16 mouse cellular contexts compared by ENCODE assay signal in the genomic region with DNA sequence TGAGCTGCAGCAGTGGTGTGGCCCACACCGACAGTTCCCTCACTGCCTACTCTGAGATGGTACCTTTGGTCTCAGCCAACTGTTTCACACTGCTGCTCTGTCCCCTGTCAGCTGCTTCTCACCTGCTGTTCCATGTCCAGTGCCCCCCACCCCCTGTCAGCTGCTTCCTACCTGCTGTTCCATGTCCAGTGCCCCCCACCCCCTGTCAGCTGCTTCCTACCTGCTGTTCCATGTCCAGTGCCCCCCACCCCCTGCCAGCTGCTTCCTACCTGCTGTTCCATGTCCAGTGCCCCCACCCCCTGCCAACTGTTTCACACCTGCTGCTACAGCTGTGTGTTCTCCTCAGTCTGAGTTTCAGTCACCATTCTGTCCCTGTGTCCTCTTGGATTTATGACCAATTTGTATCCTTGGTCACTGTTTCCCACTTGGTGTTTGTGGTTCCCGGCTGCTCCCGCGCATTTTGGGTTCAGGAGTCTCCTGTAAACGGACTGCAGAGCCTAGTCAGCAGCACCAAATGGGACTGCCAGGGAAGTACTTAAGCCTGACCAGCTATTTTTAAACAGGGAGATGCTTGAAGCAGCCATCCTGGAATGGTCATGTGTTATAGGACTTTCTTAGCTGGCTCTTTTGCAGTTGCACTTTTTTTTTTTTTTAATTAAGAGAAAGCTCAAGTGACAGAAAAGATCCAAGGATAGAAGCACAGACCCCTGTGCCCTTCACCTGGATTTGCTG. TPM values are rescaled to one million over a fixed set of nuclear protein-coding genes. Genes with fewer than 3 reads are reported as not detected.
DNase-seq lines count a peak whose midpoint lies in the region; ATAC-seq and TF ChIP-seq lines count a peak whose summit lies in the region.
"Had no signal": no experiment of that assay in that cellular context is flagged by ENCODE, and none has a peak within 500 bp of the region (broad histone marks: within the 10 kb centered on the region; RNA-seq: fewer than 3 reads in every experiment).

No protein-coding gene starts in this region.

- H3K9ac ChIP-seq in heart, adult 2 months (ENCODE audit: low read depth, low read length): no peak overlapping the region
- H3K9ac ChIP-seq in limb, embryonic 14.5 days (ENCODE audit: low read depth, low read length, severe bottlenecking): no peak overlapping the region
- H3K9ac ChIP-seq in forebrain, embryonic 11.5 days (ENCODE audit: low read length): no peak overlapping the region
- H3K9ac ChIP-seq: hindbrain, embryonic 13.5 days; liver, postnatal 0 days; neural tube, embryonic 13.5 days had no signal

- peak overlapping the region; percentile 48 for H3K27ac ChIP-seq in heart, adult 2 months
- no peak overlapping the region for H3K27ac ChIP-seq in limb, embryonic 14.5 days (replicated peaks; ENCODE audit: low read depth, low read length)
- H3K27ac ChIP-seq in forebrain, embryonic 11.5 days (ENCODE audit: low read depth, low read length): no peak overlapping the region
- H3K27ac ChIP-seq: hindbrain, embryonic 13.5 days had no signal

- no peaks in the 10 kb centered on the region for H3K79me2 ChIP-seq in heart, adult 2 months (replicated peaks; ENCODE audit: control insufficient read depth, insufficient read depth, low read length)

- TF ChIP-seq CTCF in heart, adult 2 months (IDR thresholded peaks at IDR 0.05): no peak

- TF ChIP-seq EP300 in heart, adult 2 months (IDR thresholded peaks at IDR 0.05; ENCODE audit: insufficient read depth, low read depth, low read length): no peak

- no peaks in the 10 kb centered on the region for H3K9me3 ChIP-seq in limb, embryonic 14.5 days (ENCODE audit: control insufficient read depth, low read length)
- H3K9me3 ChIP-seq in forebrain, embryonic 11.5 days (ENCODE audit: control insufficient read depth, low read length): no peaks in the 10 kb centered on the region
- H3K9me3 ChIP-seq: G1E; hindbrain, embryonic 13.5 days; neural tube, embryonic 13.5 days had no signal

- intact Hi-C loops in heart, adult 2 months (cut with DNase I): loop anchor here (5.0 kb wide), 1 partner anchor 43 kb away; no protein-coding TSS in a partner anchor
- intact Hi-C loops in gastrocnemius, postnatal 14 days (cut with DNase I; ENCODE audit: low total_unique reads): loop anchor here (10.0 kb wide), 1 partner anchor 51 kb away; no protein-coding TSS in a partner anchor

- no peak overlapping the region for H3K4me2 ChIP-seq in limb, embryonic 14.5 days (replicated peaks; ENCODE audit: low read depth, low read length, severe bottlenecking)
- H3K4me2 ChIP-seq in forebrain, embryonic 11.5 days (ENCODE audit: low read depth, low read length, severe bottlenecking): no peak overlapping the region
- H3K4me2 ChIP-seq: hindbrain, embryonic 13.5 days; neural tube, embryonic 13.5 days had no signal

- WGBS in heart, adult 2 months: 69% methylated on average over 5 of the region's 5 CpGs
- 75% methylated on average over 5 of the region's 5 CpGs for WGBS in limb, embryonic 14.5 days
- 89% methylated on average over 5 of the region's 5 CpGs for WGBS in forebrain, embryonic 11.5 days

- H3K27me3 ChIP-seq in heart, adult 2 months (ENCODE audit: control insufficient read depth, insufficient read depth, low read length): no peaks in the 10 kb centered on the region
- no peaks in the 10 kb centered on the region for H3K27me3 ChIP-seq in limb, embryonic 14.5 days (ENCODE audit: control insufficient read depth, insufficient read depth, low read length)
- no peaks in the 10 kb centered on the region for H3K27me3 ChIP-seq in forebrain, embryonic 11.5 days (ENCODE audit: control insufficient read depth, insufficient read depth, low read length)
- H3K27me3 ChIP-seq: hindbrain, embryonic 13.5 days; neural tube, embryonic 13.5 days had no signal

- peaks cover 9% of the 10 kb centered on the region for H3K4me1 ChIP-seq in heart, adult 2 months (ENCODE audit: control insufficient read depth, insufficient read depth, low read length)
- H3K4me1 ChIP-seq in limb, embryonic 14.5 days (ENCODE audit: control insufficient read depth, insufficient read depth, low read length): peaks cover 8% of the 10 kb centered on the region; the same call in 1 of the 2 replicates
- peaks cover 21% of the 10 kb centered on the region; the same call in 1 of the 2 replicates for H3K4me1 ChIP-seq in forebrain, embryonic 11.5 days (replicated peaks; ENCODE audit: control insufficient read depth, insufficient read depth, low read length)

- peak; percentile 69 for ATAC-seq in limb, embryonic 14.5 days (ENCODE audit: low FRiP score, low read depth)
- ATAC-seq in forebrain, embryonic 11.5 days (replicated peaks; ENCODE audit: low FRiP score): no peak
- ATAC-seq: intestine, postnatal 0 days; liver, postnatal 0 days; midbrain, embryonic 16.5 days had no signal

- no peak for TF ChIP-seq POLR2A in heart, adult 2 months (IDR thresholded peaks at IDR 0.05; ENCODE audit: insufficient read depth, low read depth, low read length)
- no peak for TF ChIP-seq POLR2A in limb, embryonic 14.5 days (IDR thresholded peaks at IDR 0.05; ENCODE audit: borderline replicate concordance, extremely low read depth, insufficient read depth, insufficient read length)

- H3K36me3 ChIP-seq in heart, adult 2 months (ENCODE audit: control insufficient read depth, insufficient read depth, low read length): peaks cover 5% of the 10 kb centered on the region; the same call in 1 of the 2 replicates
- peaks cover 6% of the 10 kb centered on the region; the same call in 1 of the 2 replicates for H3K36me3 ChIP-seq in limb, embryonic 14.5 days (ENCODE audit: control insufficient read depth, insufficient read depth, low read length)
- no peaks in the 10 kb centered on the region for H3K36me3 ChIP-seq in forebrain, embryonic 11.5 days (ENCODE audit: control insufficient read depth, insufficient read depth, low read length)
- H3K36me3 ChIP-seq: neural tube, embryonic 13.5 days had no signal

- peak in 1 of 2 experiments; percentile 18 for DNase-seq in heart, adult 2 months
- DNase-seq in heart, adult 8-10 months (ENCODE audit: low spot score): no peak
- DNase-seq in kidney, postnatal 10 days: peak; percentile 19
- DNase-seq in kidney, postnatal 36 days: no peak
- peak; percentile 41 for DNase-seq in gastrocnemius, postnatal 14 days
- DNase-seq in limb, embryonic 14.5 days (ENCODE audit: low spot score): no peak
- no peak for DNase-seq in layer of hippocampus, postnatal 14 days (ENCODE audit: low spot score in 2 of 2)
- no peak for DNase-seq in forebrain, embryonic 11.5 days (ENCODE audit: low spot score)
- DNase-seq: adrenal gland, adult 8-10 months; liver, postnatal 0 days; thymus, adult 2 months had no signal

- H3K4me3 ChIP-seq in heart, adult 2 months: no peak overlapping the region; the same call in 1 of the 2 replicates
- H3K4me3 ChIP-seq in limb, embryonic 14.5 days (replicated peaks; ENCODE audit: low read length): no peak overlapping the region
- H3K4me3 ChIP-seq in forebrain, embryonic 11.5 days (ENCODE audit: low read depth, low read length): no peak overlapping the region
- H3K4me3 ChIP-seq: hindbrain, embryonic 13.5 days; neural tube, embryonic 13.5 days had no signal

RNA-seq across cellular contexts. Expression of a gene that starts 7.0 kb away (rescaled TPM):
- 10 to 100 TPM; 92.3 to 100.0 TPM for total RNA-seq in heart, adult 2 months (2021)
- polyA plus RNA-seq in heart, adult 2 months (2012; rRNA removed): 115 and 189 TPM in 2 replicates
- total RNA-seq in heart, adult 8-10 months (2022): 100 to 1,000 TPM; 101 to 111 (median 105) TPM
- 10 to 100 TPM; 75.4 to 80.1 TPM for total RNA-seq in gastrocnemius, postnatal 14 days (2021)
- polyA plus RNA-seq in limb, embryonic 14.5 days (2012; rRNA removed): 47.4 and 48.1 TPM in 2 replicates
- polyA plus RNA-seq in limb, embryonic 14.5 days (2014; fragmentation: Nextera tagmentation; extraction: Ambion mirVana): 100 and 112 TPM in 2 replicates
- 10 to 100 TPM; 35.6 to 37.2 TPM for total RNA-seq in layer of hippocampus, postnatal 14 days (2021)
- polyA plus RNA-seq in forebrain, embryonic 11.5 days (2014; fragmentation: Nextera tagmentation; extraction: Ambion mirVana): 71.3 and 75.4 TPM in 2 replicates

Comparison
In these comparisons a context has a peak if more than half of its experiments do, and no peak if none do; other contexts are left out.
1. DNase-seq: peak in kidney, postnatal 10 days (single experiment) and gastrocnemius, postnatal 14 days (single experiment); none in heart, adult 8-10 months (single experiment), kidney, postnatal 36 days (0 of 2), limb, embryonic 14.5 days (single experiment), layer of hippocampus, postnatal 14 days (0 of 2) and forebrain, embryonic 11.5 days (single experiment).